Mouse (Mus musculus) neural tube, embryonic 14.5 days (tissue): Measurements from ENCODE around the gene Ssb. TPM values are rescaled to one million over a fixed set of nuclear protein-coding genes. Genes with fewer than 3 reads are reported as not detected.

Experiments used
- ATAC-seq: fragments of 200-750 bp; cut with Nextera tagmentation; 2 replicates; pipeline ENCODE4 v1.8.0; 2017; ENCODE audit warnings: low read depth, mild to moderate bottlenecking, moderate TSS enrichment, moderate library complexity
- H3K27ac ChIP-seq: fragments of 300-500 bp; sonication (generic); 2 replicates; pipeline ENCODE4 v1.5.1; 2014; ENCODE audit warnings: low read depth, mild to moderate bottlenecking, control low read depth, low read length, moderate library complexity, mixed read lengths
- H3K27me3 ChIP-seq: fragments of 300-500 bp; sonication (generic); 2 replicates; pipeline ENCODE4 v1.6.1; 2014; ENCODE audit warnings: low read length; ENCODE audit not compliant: control insufficient read depth, insufficient read depth
- H3K36me3 ChIP-seq: fragments of 300-500 bp; sonication (generic); 2 replicates; pipeline ENCODE4 v1.6.1; 2014; ENCODE audit warnings: low read length, mixed read lengths; ENCODE audit not compliant: control insufficient read depth, insufficient read depth
- H3K4me1 ChIP-seq: fragments of 300-500 bp; sonication (generic); 2 replicates; pipeline ENCODE4 v1.6.1; 2014; ENCODE audit warnings: low read length; ENCODE audit not compliant: control insufficient read depth, insufficient read depth
- H3K4me2 ChIP-seq: fragments of 300-500 bp; sonication (generic); 2 replicates; pipeline ENCODE4 v1.6.1; 2014; ENCODE audit warnings: mild to moderate bottlenecking, low read depth, low read length, control low read depth
- H3K4me3 ChIP-seq: fragments of 300-500 bp; sonication (generic); 2 replicates; pipeline ENCODE4 v1.5.1; 2014; ENCODE audit warnings: low read depth, low read length, control low read depth, mixed read lengths
- H3K9ac ChIP-seq: fragments of 300-500 bp; sonication (generic); replicated peaks from 2 replicates; pipeline ENCODE4 v1.6.1; 2014; ENCODE audit warnings: low read depth, mild to moderate bottlenecking, control low read depth, low read length, mixed read lengths
- H3K9me3 ChIP-seq: fragments of 300-500 bp; sonication (generic); 2 replicates; pipeline ENCODE4 v1.6.1; 2016; ENCODE audit warnings: low read length; ENCODE audit not compliant: control insufficient read depth
- whole genome bisulfite sequencing: fragments of 180-500 bp; shearing (Covaris S2); extraction: QIAGEN DNeasy Blood & Tissue Kit; methylation state at CpG from one replicate; pipeline ENCODE4 v1.1.7; 2014; 5-methylcytosine and 5-hydroxymethylcytosine counted together
- polyA plus RNA-seq: library from polyadenylated mRNA; unstranded; fragments of >200 nt; fragmentation: Nextera tagmentation; extraction: Ambion mirVana; gene quantifications from 2 replicates; pipeline ENCODE4 v1.2.1, GENCODE M21; 2014

Gene Ssb
- polyA plus RNA-seq, 1 experiment from 2014 or later, result 248 TPM

- no peak for ATAC-seq
- 71% methylated on average over 2 of the region's 2 CpGs for WGBS
- H3K27ac ChIP-seq, result no peak overlapping the region
- no peak overlapping the region for H3K4me3 ChIP-seq
- H3K4me1 ChIP-seq, result no peaks in the 10 kb centered on the region
- H3K9ac ChIP-seq, result no peak overlapping the region
- H3K9me3 ChIP-seq, result no peaks in the 10 kb centered on the region
- no peaks in the 10 kb centered on the region for H3K36me3 ChIP-seq
- H3K4me2 ChIP-seq, result no peak overlapping the region
- no peaks in the 10 kb centered on the region for H3K27me3 ChIP-seq
Observed at GRCm38 (mm10) chr2:69851427-69852058, 9.8 kb upstream of the Ssb start.

DNA sequence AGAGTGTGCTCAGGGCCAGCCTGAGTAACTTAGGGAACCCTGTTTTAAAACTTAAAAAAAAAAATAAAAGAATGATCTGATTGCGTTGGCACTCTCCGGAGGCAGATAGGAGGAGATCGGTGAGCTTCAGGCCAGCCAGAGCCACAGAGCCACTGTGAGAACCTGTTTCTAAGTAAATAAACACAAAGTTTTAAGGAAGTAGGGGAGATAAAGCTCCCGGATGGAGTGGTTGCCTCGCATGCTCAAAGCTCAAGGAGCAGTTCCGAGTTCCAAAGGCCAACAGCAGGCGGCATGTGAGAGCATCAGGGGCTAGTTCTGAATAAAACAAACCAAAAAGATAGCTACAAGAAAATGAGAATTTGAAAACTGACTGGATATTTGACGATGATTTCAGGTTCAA, 5.0 kb upstream of the Ssb start:
- Histone ChIP-seq H3K4me1 (no peaks in the 10 kb centered on the region), H3K9me3 (no peaks in the 10 kb centered on the region), H3K27me3 (no peaks in the 10 kb centered on the region), H3K36me3 (no peaks in the 10 kb centered on the region), H3K4me3 (no peak overlapping the region), H3K4me2 (no peak overlapping the region), H3K27ac (no peak overlapping the region), H3K9ac (no peak overlapping the region)
- ATAC-seq, result no peak
- WGBS, result 80% methylated on average over 8 of the region's 8 CpGs

DNA sequence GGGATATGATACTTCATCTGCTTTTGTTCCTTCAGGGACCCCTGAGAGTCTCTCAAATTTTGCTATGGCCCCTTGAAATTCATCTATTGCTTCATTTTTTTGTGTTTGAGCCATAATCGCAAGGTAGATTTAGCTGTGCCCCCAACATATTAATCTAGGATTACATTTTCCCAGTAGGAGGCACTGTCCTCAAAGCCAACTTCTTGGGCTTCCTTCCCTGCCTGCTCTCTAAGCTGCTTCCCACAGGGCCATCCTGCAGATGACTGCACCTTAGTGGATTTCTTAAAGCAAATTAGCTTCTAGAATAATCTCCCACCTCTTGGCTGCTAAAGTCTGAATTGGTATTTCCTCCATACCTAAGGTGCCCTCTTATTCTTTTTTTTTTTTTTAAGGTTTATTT, 3.5 kb upstream of the Ssb start:
- ATAC-seq, result no peak
- Histone ChIP-seq H3K27ac (no peak overlapping the region), H3K27me3 (no peaks in the 10 kb centered on the region), H3K4me3 (no peak overlapping the region), H3K36me3 (no peaks in the 10 kb centered on the region), H3K4me2 (no peak overlapping the region), H3K9me3 (no peaks in the 10 kb centered on the region), H3K4me1 (peaks cover 7% of the 10 kb centered on the region; the same call in 1 of the 2 replicates), H3K9ac (no peak overlapping the region)
- 96% methylated on average over 1 of the region's 1 CpGs for WGBS

- Histone ChIP-seq H3K9ac (peak overlapping the region; percentile 98), H3K4me1 (peaks cover 14% of the 10 kb centered on the region; the same call in 1 of the 2 replicates), H3K4me2 (peak overlapping the region; percentile 60), H3K27ac (peak overlapping the region; percentile 84), H3K36me3 (no peaks in the 10 kb centered on the region), H3K4me3 (peak overlapping the region; percentile 100), H3K9me3 (no peaks in the 10 kb centered on the region), H3K27me3 (no peaks in the 10 kb centered on the region)
- ATAC-seq, result peak; percentile 50
- WGBS, result 14% methylated on average over 12 of the region's 13 CpGs
Observed at GRCm38 (mm10) chr2:69860972-69861452, 350 bp upstream of the Ssb start.

GRCm38 (mm10) chr2:69862117-69862657, 825 bp downstream of the Ssb start:
- H3K4me1 ChIP-seq, result peaks cover 14% of the 10 kb centered on the region; the same call in 1 of the 2 replicates
- H3K27me3 ChIP-seq, result no peaks in the 10 kb centered on the region
- peak overlapping the region; percentile 84; the same call in 1 of the 2 replicates for H3K27ac ChIP-seq
- peak overlapping the region; percentile 100 for H3K4me3 ChIP-seq
- H3K4me2 ChIP-seq, result peak overlapping the region; percentile 89
- H3K9me3 ChIP-seq, result no peaks in the 10 kb centered on the region
- peak; percentile 13; the same call in 1 of the 2 replicates for ATAC-seq
- peak overlapping the region; percentile 98 for H3K9ac ChIP-seq
- H3K36me3 ChIP-seq, result peaks cover 8% of the 10 kb centered on the region; the same call in 1 of the 2 replicates
- 4% methylated on average over 13 of the region's 13 CpGs for WGBS

DNA sequence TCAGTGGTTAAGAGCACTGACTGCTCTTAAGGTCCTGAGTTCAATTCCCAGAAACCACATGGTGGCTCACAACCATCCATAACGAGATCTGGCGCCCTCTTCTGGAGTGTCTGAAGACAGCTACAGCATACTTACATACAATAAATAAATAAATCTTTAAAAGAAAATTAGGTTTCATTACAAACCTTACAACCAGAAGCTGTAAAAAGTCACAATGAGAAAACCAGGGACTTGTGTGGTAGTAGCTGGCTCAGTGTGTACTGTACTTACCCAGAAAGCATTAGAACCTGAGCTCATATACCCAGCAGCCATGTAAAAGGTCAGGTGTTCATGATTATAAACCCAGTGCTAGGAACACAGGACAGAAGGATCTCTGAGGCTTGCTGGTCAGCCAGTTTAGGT, 22.6 kb downstream of the Ssb start:
- no peak for ATAC-seq
- no peak overlapping the region for H3K4me2 ChIP-seq

DNA sequence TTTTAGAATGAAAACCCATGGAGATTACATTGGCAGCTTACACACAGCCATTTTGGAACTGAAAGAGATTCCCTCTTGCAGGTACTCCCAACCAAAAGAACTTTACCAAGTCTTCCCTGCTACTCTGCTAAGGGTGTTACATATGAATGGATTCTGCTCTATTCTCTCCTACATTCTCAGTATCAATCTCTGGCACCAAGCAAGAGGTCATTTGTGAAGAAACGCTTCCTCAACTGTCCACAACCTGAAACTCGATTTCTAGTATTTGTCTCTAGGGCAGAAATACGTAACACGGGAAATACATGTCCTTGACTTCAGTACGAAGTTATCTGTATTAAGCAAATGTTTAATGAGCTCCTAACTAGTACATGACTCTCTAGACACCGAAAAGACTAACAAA, 23.2 kb downstream of the Ssb start:
- Histone ChIP-seq H3K4me1 (0 out of 2 replicates have a peak, but pooled peaks cover 4% of the 10 kb centered on the region), H3K36me3 (no peaks in the 10 kb centered on the region), H3K4me2 (peak overlapping the region; percentile 61), H3K9me3 (no peaks in the 10 kb centered on the region), H3K27ac (no peak overlapping the region), H3K4me3 (peak overlapping the region; percentile 52), H3K27me3 (no peaks in the 10 kb centered on the region), H3K9ac (peak overlapping the region; percentile 59)
- 65% methylated on average over 6 of the region's 6 CpGs for WGBS
- ATAC-seq, result no peak

More for the DNA sequence above, 22.6 kb downstream of the Ssb start:
- Histone ChIP-seq H3K36me3 (no peaks in the 10 kb centered on the region), H3K27me3 (no peaks in the 10 kb centered on the region), H3K9ac (no peak overlapping the region), H3K4me3 (no peak overlapping the region), H3K4me1 (0 out of 2 replicates have a peak, but pooled peaks cover 4% of the 10 kb centered on the region), H3K27ac (no peak overlapping the region), H3K9me3 (no peaks in the 10 kb centered on the region)
- WGBS, result 69% methylated on average over 2 of the region's 2 CpGs

DNA sequence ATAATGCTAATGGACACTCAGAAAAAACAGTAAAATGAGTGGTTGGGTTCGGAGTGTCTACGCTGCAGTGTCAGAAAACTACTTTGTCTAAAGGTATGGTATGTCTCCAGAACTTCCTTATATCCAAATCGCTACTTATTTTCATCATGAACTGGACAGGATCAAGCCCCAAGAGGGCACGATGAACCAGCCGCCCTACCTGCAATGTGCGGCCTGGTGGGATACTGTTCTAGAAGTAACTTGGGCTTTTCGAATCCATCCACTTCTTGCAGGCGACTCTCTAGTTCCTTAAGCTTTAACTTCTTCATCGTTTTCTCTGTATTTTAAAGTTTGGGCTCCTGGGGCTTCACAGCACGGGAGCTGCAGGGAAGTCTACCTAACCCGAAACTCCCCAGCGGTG, 23.7 kb downstream of the Ssb start:
- peak overlapping the region; percentile 61 for H3K4me2 ChIP-seq
- H3K4me3 ChIP-seq, result peak overlapping the region; percentile 52
- peak; percentile 39; the same call in 1 of the 2 replicates for ATAC-seq
- WGBS, result 8% methylated on average over 12 of the region's 12 CpGs
- no peaks in the 10 kb centered on the region for H3K36me3 ChIP-seq
- no peaks in the 10 kb centered on the region for H3K9me3 ChIP-seq
- 0 out of 2 replicates have a peak, but pooled peaks cover 4% of the 10 kb centered on the region for H3K4me1 ChIP-seq
- H3K9ac ChIP-seq, result peak overlapping the region; percentile 59
- H3K27ac ChIP-seq, result 0 out of 2 replicates have a peak overlapping the region, but pooled peaks have one; percentile 24
- no peaks in the 10 kb centered on the region for H3K27me3 ChIP-seq
